Mouse (Mus musculus): ENCODE data around the gene Slc37a3. TPM values are rescaled to one million over a fixed set of nuclear protein-coding genes. Genes with fewer than 3 reads are reported as not detected.

Gene Slc37a3
- polyA plus RNA-seq, 1 experiment from 2014 or later, result 46.8 TPM

DNA sequence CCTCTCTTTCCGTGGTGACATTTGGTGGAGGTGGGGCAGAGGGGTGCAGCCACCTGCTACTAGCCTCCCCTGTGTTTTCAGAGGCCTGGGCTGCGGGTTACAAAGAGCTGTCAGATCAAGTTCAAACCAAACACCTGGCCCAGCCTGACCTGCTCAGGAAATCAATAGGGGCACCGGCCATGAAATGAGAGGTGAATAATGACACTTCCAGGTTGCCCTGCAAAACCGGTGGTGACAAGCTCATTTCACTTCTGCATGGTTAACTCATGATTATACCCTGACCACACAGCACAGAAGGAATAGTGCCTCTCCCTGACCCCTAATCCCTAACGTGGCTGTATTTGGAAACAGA, 90.8 kb downstream of the Slc37a3 start:
- Histone ChIP-seq H3K4me1 (replicated peaks; ENCODE audit: insufficient read depth, low read length) (no peaks in the 10 kb centered on the region), H3K4me3 (replicated peaks; ENCODE audit: low read depth, low read length) (no peak overlapping the region), H3K4me2 (ENCODE audit: low read length) (no peak overlapping the region), H3K27me3 (ENCODE audit: insufficient read depth, low read length) (no peaks in the 10 kb centered on the region), H3K9ac (ENCODE audit: low read depth, low read length) (no peak overlapping the region), H3K36me3 (ENCODE audit: insufficient read depth, low read length) (no peaks in the 10 kb centered on the region), H3K27ac (0 out of 2 replicates have a peak overlapping the region, but pooled peaks have one; percentile 42), H3K9me3 (replicated peaks; ENCODE audit: low read length) (no peaks in the 10 kb centered on the region)
- no peak for DNase-seq (ENCODE audit: low spot score)
- 21% methylated on average over 5 of the region's 5 CpGs for WGBS
- TF ChIP-seq CTCF (IDR thresholded peaks at IDR 0.05; ENCODE audit: low read depth), result no peak
- ATAC-seq (replicated peaks; ENCODE audit: low FRiP score, low read depth), result peak; percentile 34; the same call in 1 of the 2 replicates

DNA sequence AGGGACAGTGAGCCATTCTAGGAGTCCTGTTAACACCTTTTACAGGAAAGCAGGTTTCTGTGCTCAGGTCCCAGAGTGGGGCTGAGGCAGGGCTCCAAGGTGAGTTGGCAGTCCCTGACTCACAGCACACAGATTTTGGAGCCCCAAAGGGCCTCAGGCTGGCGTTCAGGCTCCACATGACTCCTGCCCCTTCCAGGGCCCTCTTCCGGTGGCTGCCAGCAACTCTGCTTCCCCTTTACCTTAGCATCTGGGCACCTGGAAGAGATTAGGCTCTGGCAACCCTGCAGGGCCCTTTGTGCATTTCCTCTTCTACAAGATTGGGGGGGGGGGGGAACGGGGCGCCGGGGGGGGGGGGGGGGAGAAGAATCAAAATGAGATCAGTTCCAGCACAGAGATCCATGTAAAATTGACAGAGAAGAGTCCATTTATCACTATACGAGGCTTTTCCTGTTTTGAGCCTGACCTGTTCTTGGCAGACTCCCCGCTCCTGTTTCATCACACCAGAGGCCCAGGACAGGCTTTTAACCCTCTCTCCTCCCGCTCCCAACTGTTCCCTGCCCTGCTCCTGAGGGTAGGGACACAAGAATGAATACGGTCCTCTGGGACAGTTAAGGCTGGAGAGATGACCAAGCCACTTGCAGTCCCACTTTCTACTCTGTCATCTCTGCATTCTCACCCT, 91.3 kb downstream of the Slc37a3 start:
- 17% methylated on average over 6 of the region's 9 CpGs for WGBS

DNA sequence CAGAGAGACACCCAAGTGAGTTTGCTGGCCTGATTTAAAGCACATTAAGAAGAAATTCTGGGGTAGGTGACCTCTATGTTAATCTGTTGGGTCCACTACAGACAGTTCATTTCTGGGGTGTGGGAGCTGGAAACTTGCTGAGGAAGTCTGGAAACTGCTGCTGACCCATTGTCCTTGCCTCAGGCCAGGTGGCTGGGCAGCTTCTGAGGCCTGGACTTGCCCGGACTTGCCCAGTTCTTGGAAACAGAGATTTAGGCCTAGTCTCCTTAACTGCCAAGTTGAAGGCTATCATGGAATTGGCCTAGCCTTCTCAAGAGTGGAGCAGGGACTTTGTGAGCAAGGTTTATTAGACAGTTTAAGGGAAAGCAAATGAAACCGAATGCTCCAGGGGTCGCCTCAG, 92.6 kb downstream of the Slc37a3 start:
- DNase-seq (ENCODE audit: low spot score), result no peak
- Histone ChIP-seq H3K27me3 (ENCODE audit: insufficient read depth, low read length) (no peaks in the 10 kb centered on the region), H3K9ac (ENCODE audit: low read depth, low read length) (no peak overlapping the region), H3K36me3 (ENCODE audit: insufficient read depth, low read length) (no peaks in the 10 kb centered on the region), H3K27ac (0 out of 2 replicates have a peak overlapping the region, but pooled peaks have one; percentile 13), H3K4me3 (replicated peaks; ENCODE audit: low read depth, low read length) (no peak overlapping the region), H3K4me1 (replicated peaks; ENCODE audit: insufficient read depth, low read length) (no peaks in the 10 kb centered on the region), H3K4me2 (ENCODE audit: low read length) (no peak overlapping the region), H3K9me3 (replicated peaks; ENCODE audit: low read length) (no peaks in the 10 kb centered on the region)
- 83% methylated on average over 3 of the region's 3 CpGs for WGBS
- no peak for ATAC-seq (replicated peaks; ENCODE audit: low FRiP score, low read depth)
- TF ChIP-seq CTCF (IDR thresholded peaks at IDR 0.05; ENCODE audit: low read depth), result no peak

More for the DNA sequence above, 91.3 kb downstream of the Slc37a3 start:
- H3K27ac ChIP-seq, result 0 out of 2 replicates have a peak overlapping the region, but pooled peaks have one; percentile 42
- H3K9ac ChIP-seq (ENCODE audit: low read depth, low read length), result no peak overlapping the region
- no peak overlapping the region for H3K4me3 ChIP-seq (replicated peaks; ENCODE audit: low read depth, low read length)
- no peak overlapping the region for H3K4me2 ChIP-seq (ENCODE audit: low read length)
- no peaks in the 10 kb centered on the region for H3K4me1 ChIP-seq (replicated peaks; ENCODE audit: insufficient read depth, low read length)
- H3K27me3 ChIP-seq (ENCODE audit: insufficient read depth, low read length), result no peaks in the 10 kb centered on the region
- DNase-seq (ENCODE audit: low spot score) (no peak), ATAC-seq (replicated peaks; ENCODE audit: low FRiP score, low read depth) (peak; percentile 30; the same call in 1 of the 2 replicates)
- no peaks in the 10 kb centered on the region for H3K36me3 ChIP-seq (ENCODE audit: insufficient read depth, low read length)
- TF ChIP-seq CTCF (IDR thresholded peaks at IDR 0.05; ENCODE audit: low read depth), result no peak
- H3K9me3 ChIP-seq (replicated peaks; ENCODE audit: low read length), result no peaks in the 10 kb centered on the region

Other genes with a start within 250 kb of the Slc37a3 start
- gene Kdm7a, start 170.9 kb downstream of the Slc37a3 start, polyA plus RNA-seq (2015; fragmentation: Nextera tagmentation; extraction: Ambion mirVana), result 3.9 and 4.3 TPM in 2 replicates
- gene Rab19, start 3.5 kb upstream of the Slc37a3 start, polyA plus RNA-seq (2015; fragmentation: Nextera tagmentation; extraction: Ambion mirVana), result 4.2 and 4.3 TPM in 2 replicates
- 62.7 and 66.8 TPM in 2 replicates for gene Mkrn1, start 42.8 kb upstream of the Slc37a3 start, polyA plus RNA-seq (2015; fragmentation: Nextera tagmentation; extraction: Ambion mirVana)
- 12.8 and 13.3 TPM in 2 replicates for gene Dennd2a, start 180.2 kb upstream of the Slc37a3 start, polyA plus RNA-seq (2015; fragmentation: Nextera tagmentation; extraction: Ambion mirVana)
- gene Adck2, start 196.2 kb upstream of the Slc37a3 start, polyA plus RNA-seq (2015; fragmentation: Nextera tagmentation; extraction: Ambion mirVana), result 25.8 and 33.1 TPM in 2 replicates
- 0.97 TPM in 1 of 2 replicates, not detected in the other for gene Gm42420, start 208.1 kb upstream of the Slc37a3 start, polyA plus RNA-seq (2015; fragmentation: Nextera tagmentation; extraction: Ambion mirVana)
- gene Ndufb2, start 214.9 kb upstream of the Slc37a3 start, polyA plus RNA-seq (2015; fragmentation: Nextera tagmentation; extraction: Ambion mirVana), result 518 and 575 TPM in 2 replicates